Mouse (Mus musculus): ENCODE measurements around the gene Trip13.

Gene Trip13

GRCm38 (mm10) chr13:73937321-73938176 lies at the start of gene Trip13, which contains the start of gene Brd9:
TSS of gene Trip13 (minus strand) at chr13:73937784.
TSS of gene Brd9 (plus strand) at chr13:73937811.
- peak; percentile 74 to 81 for DNase-seq (ENCODE audit: low spot score in 2 of 2)

GRCm38 (mm10) chr13:73976935-73977334 lies 39.4 kb upstream of the Trip13 start:
- no peak for DNase-seq (ENCODE audit: low spot score in 2 of 2)

DNA sequence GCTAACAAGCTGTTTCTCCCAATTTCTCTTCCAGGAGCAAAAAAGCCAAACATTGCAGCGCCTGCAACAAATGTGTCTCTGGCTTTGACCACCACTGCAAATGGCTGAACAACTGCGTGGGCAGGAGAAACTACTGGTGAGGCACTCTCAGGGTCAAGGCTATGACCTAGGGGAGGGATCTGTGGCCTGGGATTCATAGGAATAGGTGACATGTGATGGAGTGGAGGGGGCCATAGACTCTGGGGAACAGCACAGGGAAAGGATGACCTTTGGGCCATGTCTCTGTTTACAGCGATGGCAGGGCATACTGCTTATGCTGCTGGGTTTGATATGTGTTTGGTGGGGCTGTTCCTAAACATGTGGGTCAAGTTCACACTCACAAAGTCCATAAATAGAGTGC lies 36.9 kb upstream of the Trip13 start:
- no peak for DNase-seq (ENCODE audit: low spot score in 2 of 2)

GRCm38 (mm10) chr13:73970545-73971448 lies 33.2 kb upstream of the Trip13 start:
- no peak for DNase-seq (ENCODE audit: low spot score in 2 of 2)

DNA sequence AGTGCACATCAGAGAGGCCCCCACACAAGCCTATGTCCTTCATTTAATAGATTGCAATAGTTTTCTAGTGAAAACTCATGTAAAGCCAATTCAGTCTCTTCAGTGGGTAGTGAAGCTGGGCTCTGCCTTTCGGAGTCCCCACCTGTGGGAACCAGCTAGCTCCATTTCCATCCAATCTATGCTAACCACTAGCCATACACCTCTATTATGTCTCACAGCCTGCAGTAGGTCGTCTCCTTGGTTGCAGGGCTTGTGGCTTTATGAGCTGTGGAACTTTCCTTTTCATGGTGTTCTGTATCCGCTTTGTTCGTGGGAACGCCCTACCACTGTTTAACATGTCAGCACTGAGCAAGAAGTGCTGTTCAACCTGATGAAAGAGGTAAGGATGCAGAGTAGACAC lies 26.0 kb upstream of the Trip13 start, which contains the start of gene Zdhhc11:
Zdhhc11 (plus strand) TSS at position 301 of the 400 bp plus-strand sequence.
- no peak for DNase-seq (ENCODE audit: low spot score in 2 of 2)

DNA sequence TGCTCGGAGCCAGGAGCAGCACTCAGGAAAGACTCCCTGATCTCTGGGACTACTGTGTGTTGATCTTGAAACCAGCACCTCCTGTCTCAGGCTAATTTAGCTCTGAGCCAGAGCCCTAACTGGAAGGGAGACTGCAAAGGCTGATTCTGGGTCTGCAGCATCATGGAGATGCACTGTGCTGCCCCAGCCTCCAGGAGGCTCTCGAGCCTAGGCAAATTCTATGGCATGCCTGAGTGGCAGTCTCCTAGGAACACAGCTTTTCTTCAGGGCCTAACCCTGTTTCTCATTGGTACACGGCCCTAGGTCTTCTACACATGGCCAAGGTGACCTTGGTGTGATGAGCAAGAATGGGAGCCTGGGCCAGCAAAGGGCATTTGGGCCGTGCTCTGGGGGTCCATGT lies 23.6 kb upstream of the Trip13 start:
- no peak for DNase-seq (ENCODE audit: low spot score in 2 of 2)

GRCm38 (mm10) chr13:73960117-73960652 lies 22.6 kb upstream of the Trip13 start:
- DNase-seq (ENCODE audit: low spot score in 2 of 2) = no peak

- no peak for DNase-seq (ENCODE audit: low spot score in 2 of 2)
Measured at GRCm38 (mm10) chr13:73955531-73955930, 17.9 kb upstream of the Trip13 start.

- no peak for DNase-seq (ENCODE audit: low spot score in 2 of 2)
Measured at GRCm38 (mm10) chr13:73954666-73955065, 17.1 kb upstream of the Trip13 start.

DNA sequence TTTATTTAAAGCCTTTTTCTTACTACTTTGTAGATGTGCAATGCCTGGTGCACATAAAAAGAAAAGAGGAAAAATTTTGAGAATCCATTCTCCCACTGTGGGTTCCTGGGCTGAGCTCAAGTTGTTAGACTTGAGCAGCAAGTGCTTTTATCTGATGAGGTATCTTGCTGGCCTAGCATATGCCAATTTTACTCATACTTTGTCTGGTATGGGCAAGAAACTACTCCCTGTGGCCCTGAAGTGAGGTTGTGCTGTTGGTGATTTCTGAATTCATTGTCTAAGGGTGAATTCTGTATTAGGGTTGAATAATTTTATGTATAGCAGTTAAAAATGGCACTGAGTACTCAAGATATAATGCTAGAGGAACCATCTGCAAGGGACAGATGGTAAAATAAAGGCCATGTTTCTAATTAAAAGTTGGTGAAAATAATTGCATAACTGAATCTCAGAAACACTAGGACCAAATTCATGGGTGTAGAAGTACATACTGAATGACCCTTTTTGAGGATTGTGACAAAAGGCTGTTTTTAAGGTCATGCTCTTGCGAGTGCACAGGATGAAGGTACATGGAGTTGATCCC lies 16.1 kb upstream of the Trip13 start:
- no peak for DNase-seq (ENCODE audit: low spot score in 2 of 2)

GRCm38 (mm10) chr13:73944606-73945005 lies 7.0 kb upstream of the Trip13 start:
- DNase-seq (ENCODE audit: low spot score in 2 of 2) = no peak

DNA sequence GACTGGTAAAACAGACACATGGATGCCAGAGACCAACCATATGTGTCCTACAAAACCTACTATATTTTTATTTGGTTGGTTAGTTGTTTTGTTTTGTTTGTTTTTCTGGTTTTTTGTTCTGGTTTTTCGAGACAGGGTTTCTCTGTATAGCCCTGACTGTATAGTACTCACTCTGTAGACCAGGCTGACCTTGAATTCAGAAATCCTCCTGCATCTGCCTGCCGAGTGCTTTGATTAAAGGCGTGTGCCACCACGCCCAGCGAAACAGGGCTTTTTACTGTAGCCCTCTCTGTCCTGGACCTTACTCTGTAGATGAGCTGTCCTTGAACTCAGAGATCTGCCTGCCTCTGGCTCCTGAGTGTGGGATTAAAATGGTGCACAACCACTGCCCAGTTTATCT lies 1.5 kb upstream of the Trip13 start:
- DNase-seq (ENCODE audit: low spot score in 2 of 2) = no peak

GRCm38 (mm10) chr13:73938177-73938560 lies 585 bp upstream of the Trip13 start:
- DNase-seq (ENCODE audit: low spot score in 2 of 2) = no peak

DNA sequence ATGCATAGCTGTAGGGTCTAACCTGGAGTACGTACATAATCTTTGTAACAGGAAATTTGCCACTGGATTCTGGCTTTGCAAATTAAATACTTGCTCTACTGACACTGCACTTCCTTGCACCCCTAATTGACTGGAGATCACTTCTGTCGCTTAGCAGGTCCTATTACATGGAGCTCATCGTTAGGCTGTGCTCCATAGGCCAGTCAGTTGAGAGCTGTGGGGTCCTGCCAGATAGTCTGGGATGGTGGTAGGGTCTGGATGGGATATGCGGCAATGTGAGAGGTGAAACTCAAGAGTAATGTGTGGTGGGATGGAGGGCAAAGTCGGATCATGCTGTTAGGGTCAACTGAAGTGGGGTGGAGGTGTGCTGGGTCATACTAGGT lies 655 bp downstream of the Trip13 start:
- DNase-seq (ENCODE audit: low spot score in 2 of 2) = no peak

DNA sequence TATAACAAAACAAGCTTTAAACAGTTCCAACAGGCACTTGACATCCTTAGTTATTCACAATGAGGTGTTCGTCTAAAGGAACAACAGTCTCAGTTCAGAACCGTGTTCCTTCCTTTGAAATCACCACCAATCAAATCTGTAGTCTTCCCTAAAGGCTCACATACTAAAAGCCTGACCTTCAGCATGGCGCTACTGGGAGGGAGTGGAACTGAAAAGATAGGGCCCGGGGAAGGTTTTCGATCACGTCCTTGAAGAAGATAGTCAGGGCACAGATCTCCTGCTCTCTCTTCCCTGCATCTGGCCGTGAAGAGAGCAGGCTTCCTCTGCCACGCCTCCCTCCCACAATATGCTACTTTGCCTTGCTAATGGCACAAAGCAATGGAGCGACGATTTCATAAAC lies 5.4 kb downstream of the Trip13 start:
- no peak for DNase-seq (ENCODE audit: low spot score in 2 of 2)

DNA sequence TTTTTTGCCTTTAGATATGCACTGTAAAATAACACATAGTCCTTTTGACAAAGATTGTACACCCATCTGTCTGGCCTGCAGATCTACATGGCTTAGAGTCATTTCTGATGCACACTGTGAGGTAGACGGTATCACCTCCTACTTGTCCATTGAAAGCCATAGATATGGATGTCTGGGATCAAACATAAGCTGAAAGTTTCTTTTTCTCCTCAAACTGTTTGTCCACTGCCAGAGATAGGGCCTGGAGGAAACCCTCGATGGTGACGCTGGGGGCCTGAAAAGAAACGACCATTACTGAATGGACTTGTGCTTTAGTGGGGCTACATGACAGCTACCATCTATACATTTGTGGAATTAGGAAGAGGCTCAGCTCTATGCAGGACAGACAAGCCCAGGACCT lies 24.5 kb downstream of the Trip13 start:
- DNase-seq (ENCODE audit: low spot score in 2 of 2) = no peak

- peak in 1 of 2 experiments; percentile 7 for DNase-seq (ENCODE audit: low spot score in 2 of 2)
Measured at GRCm38 (mm10) chr13:73907683-73908412, 29.7 kb downstream of the Trip13 start.

- DNase-seq (ENCODE audit: low spot score in 2 of 2) = no peak
Measured at GRCm38 (mm10) chr13:73907136-73907535, 30.4 kb downstream of the Trip13 start.

DNA sequence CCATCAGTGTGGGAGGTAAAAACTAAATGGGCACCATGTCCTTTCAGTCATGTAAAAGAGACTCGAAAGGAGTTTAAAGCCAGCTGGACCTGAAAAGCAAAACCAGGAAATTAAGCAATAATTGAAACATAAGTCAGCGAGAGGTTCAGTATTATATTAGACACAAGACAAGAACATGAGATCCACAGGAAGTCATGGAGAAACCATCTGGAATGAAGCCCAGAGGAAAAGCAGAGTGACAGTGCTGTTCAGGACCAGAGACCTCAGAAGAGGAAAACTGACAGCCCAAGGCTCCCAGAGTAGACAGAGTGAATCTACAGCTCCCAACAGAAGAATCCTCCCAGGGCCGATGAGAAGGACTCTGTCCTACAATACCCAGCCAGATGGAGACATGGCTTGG lies 40.0 kb downstream of the Trip13 start:
- DNase-seq (ENCODE audit: low spot score in 2 of 2) = no peak

- DNase-seq (ENCODE audit: low spot score in 2 of 2) = no peak
Measured at GRCm38 (mm10) chr13:73892493-73893178, 44.9 kb downstream of the Trip13 start.

All from right cerebral cortex, postnatal 36 days (tissue).